Mouse (Mus musculus) mature B cell (primary cell): Measurements from ENCODE around the gene Hnrnpf.

ENCODE experiments used
- in situ Hi-C: fragments of 300-500 bp; cut with MboI; formaldehyde crosslinking; loops from 2 replicates; pipeline ENCODE4 v1.14.3; 2019

The Hnrnpf gene

GRCm38 (mm10) chr6:117891369-117892160, 8.6 kb upstream of the Hnrnpf start:
- in situ Hi-C loops = no loop called here

- in situ Hi-C loops = no loop called here
Observed at GRCm38 (mm10) chr6:117892386-117892785, 7.7 kb upstream of the Hnrnpf start.

DNA sequence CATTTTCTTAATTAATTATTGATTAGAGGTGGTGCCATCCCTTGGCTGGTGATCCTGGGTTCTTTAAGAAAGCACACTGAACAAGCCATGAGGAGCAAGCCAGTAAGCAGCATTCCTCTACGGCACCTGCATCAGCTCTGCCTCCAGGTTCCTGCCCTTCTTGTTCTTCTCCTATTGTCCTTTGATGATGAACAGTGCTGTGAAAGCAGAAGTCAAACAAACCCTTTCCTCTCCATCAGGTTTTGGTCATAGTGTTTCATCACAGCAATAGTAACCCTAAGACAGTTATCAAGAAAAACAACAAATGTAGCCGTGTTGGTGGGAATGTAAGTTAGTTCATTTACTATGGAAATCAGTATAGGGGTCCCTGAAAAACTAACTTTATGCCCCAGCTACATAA, 6.7 kb upstream of the Hnrnpf start:
- in situ Hi-C loops = no loop called here

- in situ Hi-C loops = no loop called here
Observed at GRCm38 (mm10) chr6:117897800-117898199, 2.3 kb upstream of the Hnrnpf start.

GRCm38 (mm10) chr6:117901510-117902402, 1.6 kb downstream of the Hnrnpf start:
- in situ Hi-C loops = loop anchor here (25.0 kb wide), 1 partner anchor 1214 kb away; no protein-coding TSS in a partner anchor

DNA sequence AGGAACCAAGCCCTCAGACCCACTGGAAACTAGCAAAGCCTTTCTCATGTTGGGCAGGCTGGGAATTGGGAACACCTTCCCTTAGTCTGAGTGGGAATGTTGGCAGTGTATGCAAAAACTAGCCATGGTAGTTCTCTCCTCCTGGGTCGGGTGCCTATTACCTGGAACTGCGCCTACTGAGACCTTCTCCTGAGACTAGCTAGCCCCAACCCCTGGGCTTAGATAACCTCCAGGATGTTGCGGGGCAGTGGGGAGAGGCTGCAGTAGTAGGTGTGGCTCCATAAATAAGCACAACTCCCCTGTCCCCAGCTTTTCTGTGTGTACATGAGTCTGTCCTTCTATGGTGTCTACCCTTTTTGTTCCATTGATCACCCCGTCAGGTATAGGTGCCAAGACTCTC, 2.4 kb downstream of the Hnrnpf start:
- in situ Hi-C loops = loop anchor here (25.0 kb wide), 1 partner anchor 1215 kb away; no protein-coding TSS in a partner anchor

DNA sequence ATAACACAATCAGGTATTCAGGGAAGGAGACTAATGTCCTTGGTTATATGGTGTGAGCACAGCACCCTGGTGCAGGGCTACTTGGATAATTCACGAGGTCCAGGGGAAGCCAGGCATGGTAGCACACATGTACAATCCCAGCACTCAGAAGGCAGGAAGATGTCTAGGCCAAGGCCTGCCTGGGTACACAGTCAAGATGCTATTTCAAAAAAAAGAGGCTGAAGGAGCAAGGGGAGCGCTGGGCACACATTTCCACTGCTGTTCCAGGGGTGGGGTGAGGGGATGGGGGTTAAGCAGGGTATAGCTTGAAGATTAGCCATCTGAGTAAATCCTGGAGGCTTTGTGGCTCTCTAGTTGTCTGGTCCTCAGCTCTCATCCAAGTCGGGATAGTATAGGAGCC, 3.7 kb downstream of the Hnrnpf start:
- in situ Hi-C loops = loop anchor here (25.0 kb wide), 1 partner anchor 1217 kb away; no protein-coding TSS in a partner anchor

DNA sequence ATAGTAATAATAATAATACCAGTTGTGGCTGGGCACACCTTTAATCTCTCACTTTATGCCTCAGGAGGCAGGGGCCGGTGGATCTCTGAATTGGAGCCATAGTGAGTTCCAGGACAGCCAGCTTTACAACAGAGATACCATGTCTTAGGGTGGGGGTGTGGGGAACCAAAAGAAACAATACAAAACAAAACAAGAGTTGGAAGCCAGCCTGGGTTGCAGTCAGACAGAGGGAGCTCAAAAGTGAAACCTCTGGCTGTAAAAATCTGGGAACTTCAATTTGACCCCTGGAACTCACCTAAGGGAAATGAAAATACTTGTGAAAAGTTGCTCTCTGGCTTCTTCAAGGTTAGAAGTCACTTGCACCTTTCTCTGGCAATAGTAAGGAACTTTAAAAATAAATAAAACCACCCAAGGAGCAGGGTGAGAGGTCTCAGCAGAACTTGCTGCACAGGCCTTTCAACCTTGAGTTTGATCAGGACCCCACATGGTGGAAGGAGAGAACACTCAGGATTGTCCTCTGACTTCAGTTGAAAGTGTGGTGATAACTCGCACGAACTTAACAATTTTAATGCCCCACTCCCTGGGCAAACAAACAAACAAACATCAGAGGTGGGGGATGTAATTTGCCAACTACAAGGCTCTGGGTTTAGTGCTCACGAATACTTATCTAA, 5.3 kb downstream of the Hnrnpf start:
- in situ Hi-C loops = loop anchor here (25.0 kb wide), 1 partner anchor 1218 kb away; no protein-coding TSS in a partner anchor

- in situ Hi-C loops = loop anchor here (25.0 kb wide), 1 partner anchor 1219 kb away; no protein-coding TSS in a partner anchor
Observed at GRCm38 (mm10) chr6:117906015-117906531, 5.9 kb downstream of the Hnrnpf start.

DNA sequence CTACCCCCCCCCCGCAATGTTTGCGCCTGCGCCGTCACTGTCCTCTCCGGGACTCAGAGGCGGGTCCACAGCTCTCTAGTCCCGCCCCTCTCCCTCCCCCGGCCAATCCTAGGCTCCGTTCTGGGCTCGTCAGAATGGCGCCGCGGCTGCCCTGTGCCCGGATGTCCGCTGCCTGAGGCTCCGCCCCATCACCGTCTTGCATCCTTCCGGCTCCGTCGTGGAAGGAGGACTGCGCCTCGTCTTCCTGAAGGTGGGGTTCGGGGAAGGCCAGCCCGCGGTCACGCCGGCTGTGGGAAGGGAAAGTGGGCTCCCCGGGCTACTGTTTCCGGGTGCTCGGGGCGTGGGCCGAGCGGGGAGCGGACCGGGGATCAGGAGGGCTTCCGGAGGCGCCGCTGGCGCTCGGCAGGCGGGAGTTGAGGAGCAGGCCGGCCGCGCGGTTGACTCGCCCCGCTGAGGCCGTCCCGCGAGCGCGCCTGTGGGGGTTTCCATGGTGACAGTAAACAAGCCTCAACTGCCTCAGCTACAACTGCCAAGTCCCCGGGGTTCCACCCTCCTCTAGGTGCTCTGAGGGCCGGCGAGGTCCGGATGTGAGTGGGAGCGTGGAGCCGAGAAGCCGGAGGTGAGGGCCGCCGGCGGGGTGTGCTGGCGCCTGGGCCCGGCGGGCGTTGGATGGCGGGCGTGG, 6.6 kb downstream of the Hnrnpf start:
- in situ Hi-C loops = loop anchor here (25.0 kb wide), 1 partner anchor 1219 kb away; no protein-coding TSS in a partner anchor

GRCm38 (mm10) chr6:117907301-117907978, 7.3 kb downstream of the Hnrnpf start:
- in situ Hi-C loops = loop anchor here (25.0 kb wide), 1 partner anchor 1220 kb away; no protein-coding TSS in a partner anchor

DNA sequence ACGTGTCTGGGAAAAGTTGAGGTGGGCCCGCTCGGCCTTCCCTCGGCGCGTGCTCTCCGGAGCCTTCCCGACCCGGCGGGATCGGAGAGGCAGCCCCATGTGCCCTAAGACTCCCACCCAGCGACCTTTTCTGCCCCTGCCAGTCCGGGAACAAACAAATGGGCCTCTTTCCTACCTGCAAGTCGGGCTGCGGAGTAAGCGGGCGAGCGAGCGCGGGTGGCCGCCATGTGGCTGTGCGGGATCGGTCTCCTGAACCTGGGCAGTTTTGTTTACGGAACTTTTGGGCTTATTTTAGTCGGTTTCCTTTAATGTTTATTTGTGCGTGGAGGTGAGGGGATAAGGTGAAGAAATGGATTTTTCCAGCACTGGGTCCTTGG, 7.8 kb downstream of the Hnrnpf start:
- in situ Hi-C loops = loop anchor here (25.0 kb wide), 1 partner anchor 1221 kb away; no protein-coding TSS in a partner anchor

- in situ Hi-C loops = loop anchor here (25.0 kb wide), 1 partner anchor 1221 kb away; no protein-coding TSS in a partner anchor
Observed at GRCm38 (mm10) chr6:117908424-117908900, 8.3 kb downstream of the Hnrnpf start.

- in situ Hi-C loops = loop anchor here (25.0 kb wide), 1 partner anchor 1223 kb away; no protein-coding TSS in a partner anchor
Observed at GRCm38 (mm10) chr6:117910120-117910661, 10.1 kb downstream of the Hnrnpf start.

DNA sequence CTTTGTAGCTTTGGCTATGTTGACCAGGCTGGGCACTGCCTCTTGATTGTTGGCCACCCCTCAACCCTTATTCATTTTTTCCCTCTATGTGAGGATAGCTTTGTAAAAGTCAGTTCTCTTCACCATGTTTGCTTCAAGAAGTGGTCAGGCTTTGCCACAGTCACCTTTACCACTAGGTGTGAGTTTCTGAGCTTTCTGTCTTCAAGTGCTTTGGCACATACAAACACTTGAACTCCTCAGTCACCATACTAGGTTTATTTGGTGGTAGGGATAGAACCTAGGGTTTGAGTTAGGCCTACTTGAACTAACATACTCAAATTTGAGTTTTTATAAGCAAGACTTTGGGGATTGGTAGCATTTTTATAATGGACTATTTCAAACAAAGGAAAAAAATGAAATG, 14.4 kb downstream of the Hnrnpf start:
- in situ Hi-C loops = loop anchor here (25.0 kb wide), 1 partner anchor 1227 kb away; no protein-coding TSS in a partner anchor

GRCm38 (mm10) chr6:117916205-117916736, 16.1 kb downstream of the Hnrnpf start:
- in situ Hi-C loops = loop anchor here (25.0 kb wide), 1 partner anchor 1229 kb away; no protein-coding TSS in a partner anchor

- in situ Hi-C loops = loop anchor here (25.0 kb wide), 1 partner anchor 1230 kb away; no protein-coding TSS in a partner anchor
Observed at GRCm38 (mm10) chr6:117916737-117917426, 16.8 kb downstream of the Hnrnpf start.

DNA sequence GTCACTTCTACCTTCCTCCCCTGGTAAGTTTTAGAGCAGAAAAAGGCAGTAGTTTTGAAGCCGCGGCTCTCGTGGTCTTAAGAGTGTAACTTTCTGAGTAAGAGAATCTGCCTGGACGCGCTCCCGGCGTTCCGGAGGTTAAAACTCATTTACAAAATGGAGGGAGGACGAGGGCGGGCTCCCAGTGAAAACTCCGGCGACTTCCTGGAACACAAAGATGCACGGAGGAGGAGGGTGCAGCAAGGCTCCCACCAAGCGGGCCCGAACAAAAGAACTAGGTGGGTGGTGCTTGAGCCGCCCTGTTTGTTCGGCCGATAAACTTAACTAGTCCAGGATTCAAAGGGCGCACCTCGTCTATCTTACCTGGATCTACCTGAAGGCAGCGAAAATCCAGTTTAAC, 17.5 kb downstream of the Hnrnpf start:
- in situ Hi-C loops = loop anchor here (25.0 kb wide), 1 partner anchor 1230 kb away; no protein-coding TSS in a partner anchor
